In the genomic region with DNA sequence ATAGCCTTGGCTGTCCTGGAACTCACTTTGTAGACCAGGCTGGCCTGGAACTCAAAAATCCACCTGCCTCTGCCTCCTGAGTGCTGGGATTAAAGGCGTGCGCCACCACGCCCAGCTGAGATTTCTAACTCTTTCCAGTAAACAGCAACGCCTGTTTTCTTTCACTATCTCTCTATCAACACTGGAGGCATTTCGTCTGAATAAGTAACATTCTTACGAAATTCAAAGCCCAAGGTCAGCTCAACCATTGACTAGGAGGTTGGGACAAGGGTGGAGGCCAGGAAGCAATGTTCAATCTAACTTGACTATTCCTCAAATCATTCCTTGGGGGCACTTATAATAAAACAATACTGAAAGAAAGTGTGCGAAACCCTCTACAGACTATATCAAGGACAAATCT, we compare ENCODE assay signal across 39 mouse cellular contexts. TPM values are rescaled to one million over a fixed set of nuclear protein-coding genes. Genes with fewer than 3 reads are reported as not detected.
"Had no signal": no experiment of that assay in that cellular context is flagged by ENCODE, and none has a peak within 500 bp of the region (broad histone marks: within the 10 kb centered on the region; RNA-seq: fewer than 3 reads in every experiment).

No protein-coding gene starts in this region.

RNA-seq across cellular contexts. Expression of gene H2al2a, which starts 18.5 kb away (rescaled TPM):
- total RNA-seq: left cerebral cortex, postnatal 10 days; left cerebral cortex, postnatal 14 days; left cerebral cortex, postnatal 25 days; left cerebral cortex, postnatal 36 days; left cerebral cortex, postnatal 4 days; liver, adult 2 months; megakaryocyte progenitor cell, adult 5-6 weeks; megakaryocyte, adult 5-6 weeks; megakaryocyte-erythroid progenitor cell, adult 5-6 weeks; midbrain, postnatal 0 days had no signal
- polyA plus RNA-seq: limb, embryonic 10.5 days; limb, embryonic 11.5 days; limb, embryonic 12.5 days; limb, embryonic 13.5 days; limb, embryonic 14.5 days; limb, embryonic 15.5 days; liver, adult 2 months; liver, embryonic 11.5 days; liver, embryonic 12.5 days; liver, embryonic 13.5 days; liver, embryonic 14.5 days; liver, embryonic 15.5 days; liver, embryonic 16.5 days; liver, postnatal 0 days; lung, adult 2 months; lung, embryonic 14.5 days; lung, embryonic 15.5 days; lung, embryonic 16.5 days; lung, postnatal 0 days; macrophage; midbrain, embryonic 10.5 days; midbrain, embryonic 12.5 days; midbrain, embryonic 13.5 days; midbrain, embryonic 14.5 days; midbrain, embryonic 15.5 days; midbrain, embryonic 16.5 days; midbrain, postnatal 0 days; myocyte; neural tube, embryonic 11.5 days; neural tube, embryonic 12.5 days; neural tube, embryonic 13.5 days had no signal

RNA-seq across cellular contexts. Expression of gene A930004D18Rik, which starts 59.3 kb away (rescaled TPM):
- total RNA-seq: megakaryocyte progenitor cell, adult 5-6 weeks; megakaryocyte-erythroid progenitor cell, adult 5-6 weeks had no signal
